Mouse (Mus musculus) liver, embryonic 14.5 days (tissue): ENCODE data around the gene Mcrs1. TPM values are rescaled to one million over a fixed set of nuclear protein-coding genes. Genes with fewer than 3 reads are reported as not detected.
"Not testable (repeated sequence)": the region's sequence is repeated elsewhere in the genome, so short reads cannot be mapped to it uniquely, and the experiment has no call there.

Experiments used
- ATAC-seq: fragments of 200-750 bp; cut with Nextera tagmentation; 2 replicates; pipeline ENCODE4 v1.8.0; 2017; ENCODE audit warnings: moderate number of reproducible peaks, mild to moderate bottlenecking, moderate library complexity; ENCODE audit not compliant: insufficient read depth
- DNase-seq, 3 experiments: peaks; one replicate each; pipeline ENCODE4 v3.0.0-alpha.2; 2012 to 2013; ENCODE audit warnings: low read depth in 3 of 3, low spot score in 3 of 3
- H3K27ac ChIP-seq: fragments of 300-500 bp; sonication (generic); 2 replicates; pipeline ENCODE4 v1.5.1; 2014; ENCODE audit warnings: moderate library complexity, mild to moderate bottlenecking, control low read depth, inconsistent platforms
- H3K27me3 ChIP-seq: fragments of 300-500 bp; sonication (generic); 2 replicates; pipeline ENCODE4 v1.6.1; 2014; ENCODE audit warnings: mild to moderate bottlenecking, low read length, moderate library complexity; ENCODE audit not compliant: control insufficient read depth, insufficient read depth
- H3K36me3 ChIP-seq: fragments of 300-500 bp; sonication (generic); replicated peaks from 2 replicates; pipeline ENCODE4 v1.6.1; 2014; ENCODE audit warnings: low read depth; ENCODE audit not compliant: control insufficient read depth, insufficient read depth
- H3K4me1 ChIP-seq, 2 experiments: fragments of 200-500 bp in 1 of 2; fragments of 300-500 bp in 1 of 2; sonication (generic) in 1 of 2; replicated peaks; 2 replicates each; pipeline ENCODE4 v1.6.1; 2012 to 2014; ENCODE audit warnings: antibody characterized with exemption in 1 of 2, inconsistent platforms in 1 of 2, low read length in 1 of 2; ENCODE audit not compliant: control insufficient read depth in 2 of 2, insufficient read depth in 2 of 2
- H3K4me2 ChIP-seq: fragments of 300-500 bp; sonication (generic); 2 replicates; pipeline ENCODE4 v1.6.1; 2014; ENCODE audit warnings: low read depth, mild to moderate bottlenecking, control low read depth, moderate library complexity
- H3K4me3 ChIP-seq, 2 experiments: fragments of 200-500 bp in 1 of 2; fragments of 300-500 bp in 1 of 2; sonication (generic) in 1 of 2; 2 replicates each; pipeline ENCODE4 v1.5.1; 2012 to 2014; ENCODE audit warnings: low read depth in 2 of 2, low read length in 2 of 2, mild to moderate bottlenecking in 2 of 2, control low read depth in 1 of 2, inconsistent platforms in 1 of 2, moderate library complexity in 1 of 2; ENCODE audit not compliant: insufficient read depth in 1 of 2
- H3K9ac ChIP-seq: fragments of 300-500 bp; sonication (generic); replicated peaks from 2 replicates; pipeline ENCODE4 v1.6.1; 2014; ENCODE audit warnings: mild to moderate bottlenecking, control low read depth, moderate library complexity
- H3K9me3 ChIP-seq: fragments of 300-500 bp; sonication (generic); 2 replicates; pipeline ENCODE4 v1.6.1; 2016; ENCODE audit warnings: low read length, mixed read lengths; ENCODE audit not compliant: control insufficient read depth
- CTCF ChIP-seq: IDR thresholded peaks from 2 replicates; pipeline ENCODE4 v1.5.1; 2016; ENCODE audit warnings: antibody characterized with exemption, low read depth, control low read depth
- EP300 ChIP-seq: IDR thresholded peaks from 2 replicates; pipeline ENCODE4 v1.6.1; 2016; ENCODE audit warnings: antibody characterized with exemption, low read depth
- WGBS: fragments of 180-500 bp; shearing (Covaris S2); extraction: QIAGEN DNeasy Blood & Tissue Kit; methylation state at CpG from one replicate; pipeline ENCODE4 v1.1.7; 2014; ENCODE audit not compliant: insufficient replicate concordance; 5-methylcytosine and 5-hydroxymethylcytosine counted together
- polyA plus RNA-seq, 2 experiments: library from polyadenylated mRNA; depleted of rRNA in 1 of 2; stranded (reverse) in 1 of 2; unstranded in 1 of 2; fragments of >200 nt; fragmentation: Nextera tagmentation in 1 of 2; extraction: Ambion mirVana in 1 of 2; gene quantifications; 2 replicates each; pipeline versions ENCODE4 v1.2.1 to v1.2.3; 2012 to 2014

The Mcrs1 gene
- polyA plus RNA-seq, 2 experiments: 25.6 to 41.2 TPM

- H3K9me3 ChIP-seq: no peaks in the 10 kb centered on the region
- H3K27ac ChIP-seq: no peak overlapping the region
- H3K36me3 ChIP-seq: no peaks in the 10 kb centered on the region
- ATAC-seq (peak; percentile 61), DNase-seq (peak; percentile 45 to 51 (median 50))
- TF ChIP-seq CTCF (no peak), EP300 (no peak)
- H3K4me1 ChIP-seq: peaks cover 0 to 12% of the 10 kb centered on the region in 2 experiments; a peak in 3 of 4 replicates
- peak overlapping the region; percentile 64 for H3K4me2 ChIP-seq
- no peak overlapping the region for H3K9ac ChIP-seq
- no peaks in the 10 kb centered on the region for H3K27me3 ChIP-seq
- peak overlapping the region; percentile 5 to 25; a peak in 2 of 4 replicates for H3K4me3 ChIP-seq
- under 1% methylated on average over 9 of the region's 10 CpGs for WGBS
Observed at GRCm38 (mm10) chr15:99259730-99260252, 8.0 kb upstream of the Mcrs1 start.

DNA sequence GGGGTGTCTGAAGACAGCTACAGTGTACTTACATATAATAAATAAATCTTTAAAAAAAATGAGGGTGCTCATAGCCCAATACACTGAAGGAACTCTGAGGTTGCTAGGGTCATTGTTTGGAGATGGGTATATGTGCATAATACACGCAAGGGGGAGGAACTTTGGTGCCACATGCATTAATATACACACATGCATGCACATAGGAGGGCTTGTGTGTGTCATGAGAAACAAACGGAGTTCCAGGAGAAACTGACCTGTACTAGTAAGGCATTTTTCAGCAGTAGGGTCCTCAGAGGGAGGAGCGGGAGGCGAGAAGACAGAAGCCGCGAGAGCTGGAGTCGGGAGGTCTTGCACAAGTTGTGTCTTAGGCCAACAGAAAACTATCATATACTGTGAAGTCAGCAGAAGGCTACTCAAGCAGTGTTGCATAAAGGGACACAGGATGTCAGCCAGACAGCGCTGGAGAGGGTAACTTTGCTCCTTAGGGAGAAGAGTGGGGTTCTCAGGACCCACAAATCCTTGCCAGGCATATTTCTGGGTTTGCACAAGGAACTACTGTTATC is 7.5 kb upstream of the Mcrs1 start:
- ATAC-seq (peak; percentile 49; the same call in 1 of the 2 replicates), DNase-seq (no peak)
- TF ChIP-seq EP300 (no peak), CTCF (no peak)
- WGBS: 52% methylated on average over 8 of the region's 8 CpGs
- Histone ChIP-seq H3K4me2 (peak overlapping the region; percentile 38), H3K4me1 (peaks cover 0 to 12% of the 10 kb centered on the region in 2 experiments; a peak in 3 of 4 replicates), H3K27me3 (no peaks in the 10 kb centered on the region), H3K27ac (no peak overlapping the region), H3K36me3 (no peaks in the 10 kb centered on the region), H3K4me3 (no peak overlapping the region), H3K9ac (no peak overlapping the region), H3K9me3 (no peaks in the 10 kb centered on the region)

DNA sequence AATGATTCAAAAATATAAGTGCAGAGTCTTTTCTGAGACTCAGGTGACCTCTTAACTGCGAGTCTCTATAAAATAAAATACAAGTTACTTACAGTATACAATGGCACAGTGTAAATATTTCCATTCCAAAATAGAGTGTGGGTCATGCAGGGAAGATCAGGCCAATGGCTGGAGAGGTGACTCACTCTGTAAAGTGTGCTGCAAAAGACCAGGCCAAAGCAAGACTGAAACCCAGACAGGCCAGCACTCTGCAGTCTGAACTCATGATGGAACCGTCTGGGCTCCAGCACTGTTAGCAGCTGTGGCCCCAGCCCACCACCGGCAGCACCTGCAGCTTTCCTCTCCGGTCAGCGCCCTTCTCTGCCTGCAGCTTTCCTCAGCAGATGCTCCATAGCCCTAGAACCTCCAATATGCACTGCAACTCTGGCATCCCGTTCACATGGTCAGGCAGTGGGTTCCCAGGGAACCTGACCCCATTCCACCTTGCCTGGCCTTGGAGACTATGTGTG is 3.5 kb upstream of the Mcrs1 start:
- no peak for ATAC-seq
- H3K27me3 ChIP-seq: no peaks in the 10 kb centered on the region
- DNase-seq: no peak
- H3K9me3 ChIP-seq: no peaks in the 10 kb centered on the region
- H3K4me2 ChIP-seq: no peak overlapping the region
- H3K36me3 ChIP-seq: no peaks in the 10 kb centered on the region
- H3K4me1 ChIP-seq: peaks cover 5 to 24% of the 10 kb centered on the region in 2 experiments
- no peak for TF ChIP-seq EP300
- TF ChIP-seq CTCF: no peak
- H3K27ac ChIP-seq: no peak overlapping the region
- WGBS: 75% methylated on average over 6 of the region's 6 CpGs
- H3K9ac ChIP-seq: no peak overlapping the region
- no peak overlapping the region for H3K4me3 ChIP-seq

GRCm38 (mm10) chr15:99254477-99255005 is 2.8 kb upstream of the Mcrs1 start:
- no peak for ATAC-seq
- no peak overlapping the region for H3K4me2 ChIP-seq
- no peaks in the 10 kb centered on the region for H3K9me3 ChIP-seq
- no peak overlapping the region for H3K4me3 ChIP-seq
- no peak overlapping the region for H3K27ac ChIP-seq
- WGBS: 66% methylated on average over 2 of the region's 2 CpGs
- H3K4me1 ChIP-seq: peaks cover 5 to 20% of the 10 kb centered on the region in 2 experiments
- H3K9ac ChIP-seq: no peak overlapping the region
- DNase-seq: no peak
- TF ChIP-seq CTCF: no peak
- no peak for TF ChIP-seq EP300
- H3K36me3 ChIP-seq: no peaks in the 10 kb centered on the region
- no peaks in the 10 kb centered on the region for H3K27me3 ChIP-seq

GRCm38 (mm10) chr15:99253772-99254171 is 2.0 kb upstream of the Mcrs1 start:
- H3K4me1 ChIP-seq: peaks cover 5 to 15% of the 10 kb centered on the region in 2 experiments; a peak in 3 of 4 replicates
- DNase-seq (no peak), ATAC-seq (no peak)
- WGBS: 75% methylated on average over 6 of the region's 6 CpGs
- no peaks in the 10 kb centered on the region for H3K27me3 ChIP-seq
- H3K9me3 ChIP-seq: no peaks in the 10 kb centered on the region
- H3K27ac ChIP-seq: no peak overlapping the region
- no peak for TF ChIP-seq EP300
- no peak for TF ChIP-seq CTCF
- no peaks in the 10 kb centered on the region for H3K36me3 ChIP-seq
- no peak overlapping the region for H3K4me3 ChIP-seq
- no peak overlapping the region for H3K9ac ChIP-seq
- no peak overlapping the region for H3K4me2 ChIP-seq

- H3K27ac ChIP-seq, H3K27me3 ChIP-seq, H3K9me3 ChIP-seq, ATAC-seq, H3K9ac ChIP-seq, H3K36me3 ChIP-seq, H3K4me3 ChIP-seq, DNase-seq: not testable (repeated sequence)
- peaks cover 5 to 15% of the 10 kb centered on the region in 2 experiments; a peak in 3 of 4 replicates for H3K4me1 ChIP-seq
- H3K4me2 ChIP-seq: peak overlapping the region; percentile 84
- 41% methylated on average over 2 of the region's 2 CpGs for WGBS
Observed at GRCm38 (mm10) chr15:99253175-99253479, 1.4 kb upstream of the Mcrs1 start.
